Mouse (Mus musculus): Measurements from ENCODE around the gene Tox2.

Gene Tox2

GRCm38 (mm10) chr2:163202884-163203634 lies at the start of gene Tox2:
Tox2 (plus strand) TSS chr2:163203125.
- ChIA-PET POLR2A (interaction anchor here in 3 of 4 experiments (0.6 to 2.1 kb wide), 15 partner anchors 13 to 272 kb away, joined by 3 to 7 read pairs (median 4); no protein-coding TSS in a partner anchor), CTCF (interaction anchor here (0.5 to 1.4 kb wide), 8 partner anchors 81 to 198 kb away, joined by 3 to 9 read pairs (median 4); no protein-coding TSS in a partner anchor)

- ChIA-PET POLR2A (no interaction called here), CTCF (no interaction called here)
Observed at GRCm38 (mm10) chr2:163154673-163155072, 48.3 kb upstream of the Tox2 start.

DNA sequence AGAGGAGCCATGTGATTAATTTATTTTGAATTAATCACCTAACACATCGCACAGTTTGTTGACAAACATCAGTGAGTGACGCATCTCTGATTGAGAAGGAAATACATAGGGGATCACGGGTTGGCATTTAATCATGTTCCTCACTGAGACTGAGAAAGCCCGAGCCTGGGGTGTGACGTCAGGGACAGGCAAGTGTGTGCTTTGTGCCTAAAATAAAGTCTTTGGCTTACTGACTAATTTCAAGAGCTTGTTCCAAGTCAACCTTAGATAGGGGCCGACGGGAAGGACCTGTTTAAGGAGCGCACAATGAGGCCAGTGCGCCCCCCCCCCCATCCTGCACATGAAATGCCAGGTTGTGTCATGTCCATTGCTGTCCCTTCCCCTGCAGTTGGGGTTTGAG lies 43.9 kb upstream of the Tox2 start:
- ChIA-PET POLR2A (no interaction called here), CTCF (interaction anchor here in 1 of 4 experiments (0.6 kb wide), 1 partner anchor 17 kb away, joined by 3 read pairs; no protein-coding TSS in a partner anchor)

- POLR2A ChIA-PET = no interaction called here
- CTCF ChIA-PET = interaction anchor here in 1 of 4 experiments (0.7 kb wide), 1 partner anchor 179 kb away, joined by 3 read pairs; no protein-coding TSS in a partner anchor
Observed at GRCm38 (mm10) chr2:163164461-163164990, 38.4 kb upstream of the Tox2 start.

GRCm38 (mm10) chr2:163166067-163166805 lies 36.7 kb upstream of the Tox2 start:
- CTCF ChIA-PET = no interaction called here
- POLR2A ChIA-PET = no interaction called here

DNA sequence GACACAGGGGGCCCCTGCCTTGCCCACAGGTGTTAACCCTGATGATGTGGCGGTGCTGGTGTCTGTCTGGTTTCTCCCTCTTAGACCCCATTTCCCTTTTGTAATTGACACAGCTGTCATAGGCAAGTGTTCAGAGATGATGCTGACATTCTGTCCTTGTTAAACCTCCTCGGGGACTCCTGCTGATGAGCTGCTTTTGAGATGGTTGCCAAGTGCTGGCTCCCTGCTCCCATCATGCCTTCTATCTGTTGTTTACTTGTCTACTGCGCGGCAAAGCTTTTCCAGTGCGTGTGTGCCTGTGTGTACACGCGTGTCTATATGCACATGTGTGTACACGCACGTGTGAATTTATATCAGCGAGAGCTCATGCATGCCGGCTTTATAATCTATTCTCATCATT lies 31.0 kb upstream of the Tox2 start:
- ChIA-PET POLR2A (interaction anchor here in 1 of 4 experiments (0.9 to 1.7 kb wide), 2 partner anchors 56 to 240 kb away, joined by 3 to 4 read pairs; no protein-coding TSS in a partner anchor), CTCF (interaction anchor here in 2 of 4 experiments (0.6 to 0.7 kb wide), 2 partner anchors 33 to 245 kb away, joined by 3 read pairs; no protein-coding TSS in a partner anchor)

DNA sequence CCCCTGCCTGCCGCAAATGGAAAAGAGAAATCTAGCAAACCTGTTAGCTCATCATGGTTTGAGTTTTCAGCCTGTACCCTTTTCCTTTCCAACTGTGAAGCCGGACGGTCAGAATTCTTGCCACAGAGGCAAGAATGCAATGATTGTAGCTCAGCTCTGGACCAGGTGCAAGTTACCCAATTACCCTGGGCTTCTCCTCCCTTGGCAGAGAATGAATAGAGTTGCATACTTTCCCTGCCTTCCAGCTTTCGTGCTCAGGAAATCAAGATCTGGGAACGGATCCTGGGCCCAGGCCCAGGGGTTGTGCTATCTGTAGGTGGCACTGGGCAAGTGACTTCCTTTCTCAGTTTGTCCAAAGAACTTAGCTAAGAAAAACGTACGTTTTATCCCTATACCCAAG lies 28.9 kb upstream of the Tox2 start:
- ChIA-PET POLR2A (interaction anchor here in 1 of 4 experiments (1.1 kb wide), 1 partner anchor 182 kb away, joined by 3 read pairs; no protein-coding TSS in a partner anchor), CTCF (interaction anchor here in 1 of 4 experiments (0.5 kb wide), 1 partner anchor 72 kb away, joined by 3 read pairs; no protein-coding TSS in a partner anchor)

- ChIA-PET POLR2A (no interaction called here), CTCF (interaction anchor here in 1 of 4 experiments (0.6 to 0.8 kb wide), 2 partner anchors 17 to 65 kb away, joined by 3 to 5 read pairs; no protein-coding TSS in a partner anchor)
Observed at GRCm38 (mm10) chr2:163175831-163176230, 27.1 kb upstream of the Tox2 start.

- POLR2A ChIA-PET = no interaction called here
- CTCF ChIA-PET = interaction anchor here in 2 of 4 experiments (0.6 to 0.8 kb wide), 2 partner anchors 66 to 276 kb away, joined by 3 to 5 read pairs; no protein-coding TSS in a partner anchor
Observed at GRCm38 (mm10) chr2:163176502-163176901, 26.4 kb upstream of the Tox2 start.

DNA sequence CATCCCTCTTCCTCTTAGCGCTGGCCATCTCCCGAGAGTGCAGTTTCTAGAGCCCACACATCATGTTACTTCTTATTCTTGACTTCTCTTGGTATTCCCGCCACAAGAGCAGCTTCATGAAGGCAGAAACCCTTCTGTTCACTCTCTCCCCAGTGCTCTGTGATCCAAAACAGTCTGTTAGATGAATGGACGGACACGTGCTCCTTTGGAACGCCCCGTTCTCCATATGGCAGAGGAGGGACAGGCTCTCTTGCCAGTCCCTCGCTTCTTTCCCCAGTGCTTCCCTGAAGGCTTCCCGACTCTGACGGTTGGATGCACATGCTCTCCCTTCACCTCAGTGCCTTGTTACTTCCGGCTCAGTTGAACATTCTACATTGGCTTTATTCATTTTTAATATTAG lies 15.4 kb upstream of the Tox2 start:
- POLR2A ChIA-PET = no interaction called here
- CTCF ChIA-PET = no interaction called here

GRCm38 (mm10) chr2:163189596-163189995 lies 13.3 kb upstream of the Tox2 start:
- ChIA-PET POLR2A (interaction anchor here in 1 of 4 experiments (1.1 to 1.4 kb wide), 2 partner anchors 13 to 259 kb away, joined by 3 read pairs; partner anchors contain the start of gene Tox2), CTCF (no interaction called here)

GRCm38 (mm10) chr2:163190004-163190441 lies 12.9 kb upstream of the Tox2 start:
- POLR2A ChIA-PET = interaction anchor here in 1 of 4 experiments (1.1 to 1.4 kb wide), 2 partner anchors 12 to 259 kb away, joined by 3 read pairs; partner anchors contain the start of gene Tox2
- CTCF ChIA-PET = no interaction called here

DNA sequence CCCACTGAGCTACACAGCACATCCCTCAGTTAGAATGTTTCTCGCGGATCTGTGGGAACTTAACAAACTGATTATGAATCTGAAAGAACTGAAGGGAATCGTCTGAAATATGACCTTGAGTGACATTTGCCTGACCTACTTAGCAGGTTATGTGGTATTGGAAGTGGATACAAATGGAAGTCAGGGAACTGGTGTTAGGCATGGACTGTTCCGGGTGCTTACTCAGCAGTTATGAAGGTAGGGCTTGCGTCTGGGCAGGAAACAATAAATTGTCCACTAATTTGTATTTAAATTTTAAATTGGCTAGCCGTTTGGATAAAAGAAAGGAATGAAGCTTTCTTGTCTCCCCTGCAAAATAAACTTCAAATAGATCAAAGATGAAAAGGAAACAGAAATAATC lies 10.4 kb upstream of the Tox2 start:
- POLR2A ChIA-PET = interaction anchor here in 1 of 4 experiments (0.9 to 1.0 kb wide), 2 partner anchors 8 to 252 kb away, joined by 3 read pairs; no protein-coding TSS in a partner anchor
- CTCF ChIA-PET = no interaction called here

- POLR2A ChIA-PET = interaction anchor here in 1 of 4 experiments (0.9 to 1.2 kb wide), 2 partner anchors 12 to 263 kb away, joined by 3 to 4 read pairs; partner anchors contain the start of gene Srsf6
Observed at GRCm38 (mm10) chr2:163194015-163194414, 8.9 kb upstream of the Tox2 start.

GRCm38 (mm10) chr2:163194543-163194942 lies 8.4 kb upstream of the Tox2 start:
- ChIA-PET CTCF (interaction anchor here in 1 of 4 experiments (0.6 kb wide), 1 partner anchor 92 kb away, joined by 3 read pairs; no protein-coding TSS in a partner anchor), POLR2A (interaction anchor here in 1 of 4 experiments (0.9 to 1.2 kb wide), 2 partner anchors 12 to 263 kb away, joined by 3 to 4 read pairs; partner anchors contain the start of gene Srsf6)

More at GRCm38 (mm10) chr2:163194015-163194414, 8.9 kb upstream of the Tox2 start:
- CTCF ChIA-PET = interaction anchor here in 2 of 4 experiments (0.6 kb wide), 2 partner anchors 92 to 207 kb away, joined by 3 to 4 read pairs; no protein-coding TSS in a partner anchor

- ChIA-PET CTCF (no interaction called here), POLR2A (interaction anchor here in 2 of 4 experiments (0.9 to 1.2 kb wide), 3 partner anchors 11 to 264 kb away, joined by 3 to 4 read pairs (median 3); partner anchors contain the start of gene Srsf6 (in 1 of the 2))
Observed at GRCm38 (mm10) chr2:163195106-163195833, 7.7 kb upstream of the Tox2 start.

GRCm38 (mm10) chr2:163195834-163196145 lies 7.1 kb upstream of the Tox2 start:
- ChIA-PET CTCF (no interaction called here), POLR2A (interaction anchor here in 2 of 4 experiments (0.9 kb wide), 2 partner anchors 11 to 67 kb away, joined by 3 read pairs; no protein-coding TSS in a partner anchor)

DNA sequence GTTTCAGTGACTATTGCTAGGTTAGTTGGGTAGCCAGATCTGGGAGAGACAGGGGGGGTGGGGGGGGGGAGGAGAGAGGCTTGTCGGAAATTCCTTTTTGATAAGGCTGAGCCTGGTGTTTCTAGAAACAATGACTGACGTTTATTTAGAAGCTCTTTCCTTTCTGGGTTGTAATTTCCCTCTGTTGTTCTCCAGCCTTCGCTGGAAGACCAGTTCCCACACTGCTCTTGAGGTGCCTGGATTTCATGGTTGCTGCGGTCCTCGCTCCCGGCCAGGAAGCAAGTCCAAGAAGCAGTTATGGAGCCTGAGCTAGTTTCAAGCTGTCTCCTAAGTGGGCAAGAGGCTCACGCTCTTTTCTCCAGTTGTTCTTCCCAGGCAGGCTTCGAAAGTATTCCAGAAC lies 1.0 kb upstream of the Tox2 start:
- POLR2A ChIA-PET = interaction anchor here in 1 of 4 experiments (0.9 to 1.6 kb wide), 4 partner anchors 12 to 217 kb away, joined by 3 to 5 read pairs (median 3); no protein-coding TSS in a partner anchor
- CTCF ChIA-PET = interaction anchor here in 2 of 4 experiments (0.7 to 1.4 kb wide), 3 partner anchors 100 to 940 kb away, joined by 3 to 5 read pairs (median 5); no protein-coding TSS in a partner anchor
